Mouse (Mus musculus) neural tube, embryonic 12.5 days (tissue): ENCODE measurements at regions not wholly inside any gene's neighbourhood (a gene's known extent, or its start where the extent isn't known, plus 50 kb on each side); places are given as distances from the start of the nearest gene placed in this dataset.

Experiments
- ATAC-seq: fragments of 200-750 bp; cut with Nextera tagmentation; 2 replicates; pipeline ENCODE4 v1.8.0; 2017; ENCODE audit warnings: low read depth, mild to moderate bottlenecking, moderate TSS enrichment, moderate library complexity; ENCODE audit not compliant: low FRiP score
- H3K27ac ChIP-seq: fragments of 300-500 bp; sonication (generic); 2 replicates; pipeline ENCODE4 v1.5.1; 2016
- H3K27me3 ChIP-seq: fragments of 300-500 bp; sonication (generic); replicated peaks from 2 replicates; pipeline ENCODE4 v1.6.1; 2016; ENCODE audit warnings: mild to moderate bottlenecking
- H3K36me3 ChIP-seq: fragments of 300-500 bp; sonication (generic); 2 replicates; pipeline ENCODE4 v1.6.1; 2016; ENCODE audit warnings: mild to moderate bottlenecking
- H3K4me1 ChIP-seq: fragments of 300-500 bp; sonication (generic); 2 replicates; pipeline ENCODE4 v1.6.1; 2016
- H3K4me2 ChIP-seq: fragments of 300-500 bp; sonication (generic); replicated peaks from 2 replicates; pipeline ENCODE4 v1.6.1; 2016; ENCODE audit warnings: mild to moderate bottlenecking
- H3K4me3 ChIP-seq: fragments of 300-500 bp; sonication (generic); 2 replicates; pipeline ENCODE4 v1.5.1; 2016
- H3K9ac ChIP-seq: fragments of 300-500 bp; sonication (generic); 2 replicates; pipeline ENCODE4 v1.6.1; 2016; ENCODE audit warnings: mild to moderate bottlenecking
- H3K9me3 ChIP-seq: fragments of 300-500 bp; sonication (generic); 2 replicates; pipeline ENCODE4 v1.6.1; 2016; ENCODE audit warnings: mild to moderate bottlenecking
- WGBS: fragments of 180-500 bp; shearing (Covaris S2); methylation state at CpG from one replicate; pipeline ENCODE4 v1.1.7; 2016; 5-methylcytosine and 5-hydroxymethylcytosine counted together

- Histone ChIP-seq H3K27ac (no peak overlapping the region), H3K4me1 (no peaks in the 10 kb centered on the region), H3K36me3 (no peaks in the 10 kb centered on the region), H3K4me3 (no peak overlapping the region), H3K27me3 (no peaks in the 10 kb centered on the region), H3K4me2 (no peak overlapping the region), H3K9ac (no peak overlapping the region), H3K9me3 (no peaks in the 10 kb centered on the region)
- 84% methylated on average over 5 of the region's 5 CpGs for WGBS
- no peak for ATAC-seq
These were observed 161.0 kb upstream of the Thbs1 start for GRCm38 (mm10) chr2:117950431-117951336.

GRCm38 (mm10) chr2:117951337-117951718, 160.3 kb upstream of the Thbs1 start:
- H3K4me2 ChIP-seq = no peak overlapping the region
- no peak overlapping the region for H3K27ac ChIP-seq
- 78% methylated on average over 2 of the region's 2 CpGs for WGBS
- no peak overlapping the region for H3K4me3 ChIP-seq
- H3K9me3 ChIP-seq = no peaks in the 10 kb centered on the region
- H3K27me3 ChIP-seq = no peaks in the 10 kb centered on the region
- ATAC-seq = no peak
- H3K4me1 ChIP-seq = no peaks in the 10 kb centered on the region
- no peaks in the 10 kb centered on the region for H3K36me3 ChIP-seq
- no peak overlapping the region for H3K9ac ChIP-seq

- Histone ChIP-seq H3K9ac (no peak overlapping the region), H3K27me3 (no peaks in the 10 kb centered on the region), H3K9me3 (no peaks in the 10 kb centered on the region), H3K4me2 (no peak overlapping the region), H3K4me1 (no peaks in the 10 kb centered on the region), H3K27ac (no peak overlapping the region), H3K4me3 (no peak overlapping the region), H3K36me3 (no peaks in the 10 kb centered on the region)
- 91% methylated on average over 4 of the region's 4 CpGs for WGBS
- ATAC-seq = no peak
These were observed 152.9 kb upstream of the Thbs1 start for GRCm38 (mm10) chr2:117958737-117959136.

DNA sequence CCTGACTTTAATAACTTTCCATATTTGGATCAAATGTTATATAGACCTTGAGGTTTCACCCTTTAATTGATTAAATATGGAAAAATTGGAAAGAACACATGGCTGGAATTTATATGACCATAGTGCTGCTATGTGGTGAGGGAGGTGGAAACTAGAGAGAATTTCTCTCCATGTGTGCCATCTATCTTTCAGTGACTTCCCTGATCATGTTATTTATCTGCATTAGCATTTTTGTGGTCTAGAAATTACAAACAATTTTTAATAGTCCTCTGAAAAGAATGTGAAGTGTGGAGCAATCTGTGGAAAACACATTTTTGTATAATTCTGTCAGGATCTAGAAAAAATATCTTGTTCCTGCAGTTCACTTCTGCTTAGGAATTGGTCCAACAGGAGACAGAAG, 152.2 kb upstream of the Thbs1 start:
- Histone ChIP-seq H3K9me3 (no peaks in the 10 kb centered on the region), H3K4me1 (no peaks in the 10 kb centered on the region), H3K27me3 (no peaks in the 10 kb centered on the region), H3K36me3 (no peaks in the 10 kb centered on the region), H3K4me2 (no peak overlapping the region), H3K4me3 (no peak overlapping the region), H3K9ac (no peak overlapping the region), H3K27ac (no peak overlapping the region)
- no peak for ATAC-seq

DNA sequence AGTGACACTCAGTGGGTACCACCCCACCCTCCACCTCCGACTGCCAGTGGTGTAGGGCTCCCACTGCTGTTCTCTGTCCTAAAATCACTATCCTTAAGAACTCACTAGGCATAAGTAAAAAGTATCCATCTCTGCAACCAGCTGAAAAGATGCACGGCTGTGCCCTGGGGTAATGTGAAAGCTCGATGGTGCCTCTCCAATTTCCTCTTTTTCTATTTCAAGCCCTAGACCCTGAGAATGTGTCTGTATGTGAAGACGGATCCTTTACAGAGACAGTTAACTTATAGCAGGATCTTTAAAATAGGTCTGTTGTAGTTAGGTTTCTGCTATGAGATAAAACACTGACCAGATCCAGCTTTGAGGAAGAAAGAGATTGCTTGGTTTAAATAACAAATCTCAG, 149.1 kb upstream of the Thbs1 start:
- Histone ChIP-seq H3K27ac (no peak overlapping the region), H3K36me3 (no peaks in the 10 kb centered on the region), H3K4me1 (no peaks in the 10 kb centered on the region), H3K27me3 (no peaks in the 10 kb centered on the region), H3K4me3 (no peak overlapping the region), H3K9ac (no peak overlapping the region), H3K4me2 (no peak overlapping the region), H3K9me3 (no peaks in the 10 kb centered on the region)
- 79% methylated on average over 4 of the region's 4 CpGs for WGBS
- no peak for ATAC-seq

DNA sequence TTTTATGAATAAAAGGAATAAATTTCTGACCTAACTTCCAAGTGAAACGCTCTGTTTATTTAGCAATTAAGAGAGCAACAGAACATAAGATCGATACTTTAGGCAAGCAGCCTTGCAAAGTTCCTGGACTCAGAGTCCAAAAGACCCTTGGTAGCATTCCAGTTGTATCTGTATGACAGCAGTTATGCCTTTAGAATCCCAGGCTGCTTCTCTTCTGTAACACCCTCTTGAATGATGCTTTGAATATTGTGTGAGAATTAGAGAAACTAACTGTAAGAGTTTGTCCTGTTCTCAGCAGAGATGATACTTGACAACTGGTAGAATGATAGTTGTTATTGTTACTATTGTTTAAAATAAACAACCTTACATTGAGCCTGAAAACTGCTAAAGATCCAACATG, 148.2 kb upstream of the Thbs1 start:
- Histone ChIP-seq H3K27me3 (no peaks in the 10 kb centered on the region), H3K9ac (no peak overlapping the region), H3K9me3 (no peaks in the 10 kb centered on the region), H3K27ac (no peak overlapping the region), H3K4me3 (no peak overlapping the region), H3K36me3 (no peaks in the 10 kb centered on the region), H3K4me1 (no peaks in the 10 kb centered on the region), H3K4me2 (no peak overlapping the region)
- ATAC-seq = no peak
- 92% methylated on average over 2 of the region's 2 CpGs for WGBS

DNA sequence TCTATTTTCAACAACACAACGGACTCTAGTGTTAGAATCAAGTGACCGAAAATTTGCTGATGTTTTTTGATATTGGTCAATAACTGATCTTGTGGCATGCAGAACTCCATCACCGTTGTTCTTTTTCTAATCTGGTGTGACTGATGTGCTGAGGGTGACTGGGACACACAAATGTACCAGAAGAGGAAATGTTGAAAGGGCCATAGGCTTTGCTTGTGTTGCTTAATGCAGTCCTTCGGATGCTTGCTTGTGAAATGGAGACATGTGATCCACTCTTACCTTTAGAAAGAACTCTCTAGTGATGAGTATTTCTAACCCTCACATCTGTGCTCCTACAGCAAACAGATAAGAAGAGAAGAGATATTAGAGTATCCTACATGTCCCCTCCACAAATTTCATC, 145.9 kb upstream of the Thbs1 start:
- no peaks in the 10 kb centered on the region for H3K27me3 ChIP-seq
- H3K36me3 ChIP-seq = no peaks in the 10 kb centered on the region
- no peak overlapping the region for H3K27ac ChIP-seq
- H3K4me3 ChIP-seq = no peak overlapping the region
- H3K4me1 ChIP-seq = no peaks in the 10 kb centered on the region
- no peak overlapping the region for H3K4me2 ChIP-seq
- ATAC-seq = no peak
- H3K9me3 ChIP-seq = no peaks in the 10 kb centered on the region
- no peak overlapping the region for H3K9ac ChIP-seq
- WGBS = 93% methylated on average over 4 of the region's 4 CpGs

- WGBS = 94% methylated on average over 1 of the region's 1 CpGs
- H3K27me3 ChIP-seq = no peaks in the 10 kb centered on the region
- no peak for ATAC-seq
These were observed 142.9 kb upstream of the Thbs1 start for GRCm38 (mm10) chr2:117968731-117969130.

DNA sequence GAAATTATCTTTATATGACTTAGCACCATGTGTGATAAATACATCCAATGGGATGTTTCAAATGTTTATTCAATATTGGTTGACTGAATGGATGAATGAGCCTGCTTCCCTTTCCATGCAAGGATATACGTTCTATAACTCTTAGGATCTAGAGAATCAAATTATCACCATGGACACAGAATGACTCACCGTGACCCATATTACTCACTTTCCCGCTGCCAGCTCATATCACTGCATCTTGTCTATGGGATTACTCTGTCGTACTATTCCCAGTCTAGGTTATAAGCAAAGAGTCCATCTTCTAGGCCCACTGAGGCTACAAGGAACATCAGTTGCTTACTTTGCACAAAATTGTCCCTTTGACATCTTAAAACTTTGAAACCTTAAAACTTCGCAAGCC, 141.0 kb upstream of the Thbs1 start:
- H3K9me3 ChIP-seq = no peaks in the 10 kb centered on the region
- ATAC-seq = no peak
- no peak overlapping the region for H3K9ac ChIP-seq
- H3K4me1 ChIP-seq = no peaks in the 10 kb centered on the region
- H3K27me3 ChIP-seq = no peaks in the 10 kb centered on the region
- H3K27ac ChIP-seq = no peak overlapping the region
- no peak overlapping the region for H3K4me3 ChIP-seq
- H3K4me2 ChIP-seq = no peak overlapping the region
- WGBS = 92% methylated on average over 5 of the region's 5 CpGs
- H3K36me3 ChIP-seq = no peaks in the 10 kb centered on the region

More at GRCm38 (mm10) chr2:117968731-117969130, 142.9 kb upstream of the Thbs1 start:
- H3K4me2 ChIP-seq = no peak overlapping the region
- no peak overlapping the region for H3K27ac ChIP-seq
- no peaks in the 10 kb centered on the region for H3K9me3 ChIP-seq
- H3K4me3 ChIP-seq = no peak overlapping the region
- H3K36me3 ChIP-seq = no peaks in the 10 kb centered on the region
- no peak overlapping the region for H3K9ac ChIP-seq
- no peaks in the 10 kb centered on the region for H3K4me1 ChIP-seq

- H3K9me3 ChIP-seq = no peaks in the 10 kb centered on the region
- 92% methylated on average over 9 of the region's 9 CpGs for WGBS
- no peak overlapping the region for H3K27ac ChIP-seq
- H3K27me3 ChIP-seq = no peaks in the 10 kb centered on the region
- no peak for ATAC-seq
- H3K4me3 ChIP-seq = no peak overlapping the region
- no peaks in the 10 kb centered on the region for H3K36me3 ChIP-seq
- H3K9ac ChIP-seq = no peak overlapping the region
- no peaks in the 10 kb centered on the region for H3K4me1 ChIP-seq
- H3K4me2 ChIP-seq = no peak overlapping the region
These were observed 134.6 kb upstream of the Thbs1 start for GRCm38 (mm10) chr2:117977033-117977432.

DNA sequence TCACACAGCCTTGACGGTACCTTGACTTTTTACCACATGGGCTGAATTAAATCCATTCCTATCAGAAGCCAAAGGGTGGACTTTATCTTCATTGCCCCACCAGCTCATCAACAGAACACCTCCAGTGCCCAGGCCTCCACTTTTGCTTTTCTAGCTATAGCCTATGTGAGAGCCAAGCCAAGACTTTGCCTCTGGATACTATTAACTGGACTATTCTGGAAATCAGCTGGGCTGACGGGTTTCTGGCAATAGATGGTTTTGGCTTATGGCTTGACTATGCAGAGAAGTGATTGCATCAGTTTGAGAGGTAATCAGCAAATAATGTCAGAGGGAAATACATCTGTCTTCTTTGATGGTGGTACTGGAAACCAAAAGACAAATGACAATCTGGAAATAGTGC, 130.8 kb upstream of the Thbs1 start:
- Histone ChIP-seq H3K4me2 (no peak overlapping the region), H3K4me1 (no peaks in the 10 kb centered on the region), H3K9ac (no peak overlapping the region), H3K27me3 (no peaks in the 10 kb centered on the region), H3K27ac (no peak overlapping the region), H3K36me3 (no peaks in the 10 kb centered on the region), H3K9me3 (no peaks in the 10 kb centered on the region), H3K4me3 (no peak overlapping the region)
- 96% methylated on average over 2 of the region's 2 CpGs for WGBS
- ATAC-seq = no peak

DNA sequence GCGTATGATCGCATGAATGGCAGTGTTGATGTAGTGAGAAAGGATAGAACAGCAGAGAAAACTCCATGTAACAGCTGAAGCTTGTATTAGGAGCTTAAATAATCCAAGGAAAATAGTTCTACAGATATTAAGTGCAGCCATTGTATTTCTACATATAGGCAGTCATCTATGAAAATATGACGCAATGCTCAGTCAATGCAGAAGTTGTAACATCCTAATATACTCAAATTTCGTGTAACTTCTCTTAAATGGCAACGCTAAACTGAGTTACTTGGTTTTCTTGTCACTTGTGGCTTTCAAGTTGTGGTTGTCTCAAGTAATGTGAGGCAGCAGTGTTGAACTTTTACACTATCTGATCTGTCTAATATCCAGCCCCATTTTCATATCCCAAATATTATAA, 127.1 kb upstream of the Thbs1 start:
- H3K27ac ChIP-seq = no peak overlapping the region
- H3K4me1 ChIP-seq = no peaks in the 10 kb centered on the region
- no peaks in the 10 kb centered on the region for H3K36me3 ChIP-seq
- ATAC-seq = no peak
- H3K9me3 ChIP-seq = no peaks in the 10 kb centered on the region
- H3K4me3 ChIP-seq = no peak overlapping the region
- 94% methylated on average over 5 of the region's 5 CpGs for WGBS
- H3K27me3 ChIP-seq = no peaks in the 10 kb centered on the region
- H3K9ac ChIP-seq = no peak overlapping the region
- H3K4me2 ChIP-seq = no peak overlapping the region
